Mouse (Mus musculus): ENCODE measurements around the gene Misp.

Misp gene

GRCm38 (mm10) chr10:79877757-79878156 lies 57.0 kb downstream of the Misp start:
- no peak for DNase-seq

- DNase-seq: no peak
Measured at GRCm38 (mm10) chr10:79879527-79879926, 58.7 kb downstream of the Misp start.
